Mouse (Mus musculus) heart, postnatal 14 days (tissue): Measurements from ENCODE around the gene Palm2. TPM values are rescaled to one million over a fixed set of nuclear protein-coding genes. Genes with fewer than 3 reads are reported as not detected.
"Not testable (repeated sequence)": the region's sequence is repeated elsewhere in the genome, so short reads cannot be mapped to it uniquely, and the experiment has no call there.

Experiments used
- DNase-seq, 2 experiments: peaks; one replicate each; pipeline ENCODE4 v3.0.0; 2021 to 2022
- intact Hi-C: fragments of 180-260 bp; cut with DNase I; formaldehyde crosslinking; loops from one replicate; pipeline ENCODE4 v1.15.1; 2025
- long read RNA-seq, 2 experiments: library from polyadenylated mRNA; stranded (forward); transcript quantifications; one replicate each; pipeline ENCODE4 v2.0.0; 2021
- total RNA-seq, 2 experiments: library from RNA; stranded (reverse); gene quantifications; 2 replicates each; pipeline ENCODE4 v1.2.3; 2021

Gene Palm2
- 10 to 100 TPM; 13.9 to 18.2 TPM for total RNA-seq
- long read RNA-seq, experiment 1: 0 reads
- long read RNA-seq, experiment 2: 0 reads

DNA sequence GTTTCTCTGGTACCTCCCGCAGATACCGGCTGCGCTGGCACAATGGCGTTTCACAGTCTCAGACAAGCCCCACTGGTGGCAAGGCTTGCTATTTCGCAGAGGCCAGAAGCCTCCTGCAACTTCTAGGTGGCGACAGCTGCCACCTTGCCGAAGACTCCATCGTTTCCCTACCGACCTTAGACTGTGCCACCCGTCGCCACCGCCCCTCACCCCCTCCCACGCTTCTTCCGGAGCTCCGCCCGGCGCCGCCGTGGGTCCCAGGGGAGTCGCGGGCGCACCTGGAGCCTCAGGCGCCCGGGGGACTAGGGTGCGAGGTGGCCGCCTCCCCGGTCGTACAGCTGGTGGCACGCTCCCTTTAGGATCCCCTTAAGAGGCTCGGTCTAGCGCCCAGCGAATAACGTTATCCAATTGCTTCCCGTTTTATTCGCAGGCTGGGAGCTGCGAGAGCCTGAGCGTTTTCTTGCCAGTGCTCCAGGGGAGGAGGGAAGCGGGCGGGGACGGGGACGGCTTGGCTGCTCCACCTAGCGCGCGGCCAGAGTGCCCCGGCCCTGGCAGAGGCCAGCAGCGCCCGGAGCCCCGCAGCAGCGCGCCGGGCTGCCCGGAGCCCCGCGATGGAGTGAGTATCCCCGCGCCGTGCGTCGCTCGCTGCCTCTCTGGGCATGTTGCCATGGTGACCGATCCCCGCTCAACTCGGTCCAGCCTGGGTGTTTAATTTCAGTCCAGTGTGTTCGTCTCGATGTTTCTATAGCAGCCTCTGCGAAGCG, at the start of gene Palm2:
TSS of gene Palm2 (plus strand) at position 307 of the 764 bp plus-strand sequence.
- intact Hi-C loops: no loop called here
- peak; percentile 64 to 66 for DNase-seq

DNA sequence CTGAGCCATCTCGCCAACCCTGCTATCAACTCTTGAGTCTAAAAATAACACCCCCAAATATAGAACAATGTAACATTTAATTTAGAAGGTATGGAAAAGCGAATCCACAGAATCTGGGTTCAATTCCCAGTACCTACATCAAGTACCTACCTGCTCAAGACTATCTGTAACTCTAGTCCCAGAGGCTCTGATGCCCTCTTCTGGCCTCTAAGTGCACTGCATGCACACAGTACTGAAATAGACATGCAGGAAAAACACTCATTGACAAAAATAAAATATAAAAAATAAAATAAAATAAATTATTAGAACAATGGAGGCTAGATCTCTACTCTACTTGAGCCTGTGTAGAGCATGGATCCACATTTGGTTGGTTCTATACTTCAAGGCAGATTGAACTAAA, 49.7 kb upstream of the Palm2 start:
- intact Hi-C loops: no loop called here
- no peak for DNase-seq

DNA sequence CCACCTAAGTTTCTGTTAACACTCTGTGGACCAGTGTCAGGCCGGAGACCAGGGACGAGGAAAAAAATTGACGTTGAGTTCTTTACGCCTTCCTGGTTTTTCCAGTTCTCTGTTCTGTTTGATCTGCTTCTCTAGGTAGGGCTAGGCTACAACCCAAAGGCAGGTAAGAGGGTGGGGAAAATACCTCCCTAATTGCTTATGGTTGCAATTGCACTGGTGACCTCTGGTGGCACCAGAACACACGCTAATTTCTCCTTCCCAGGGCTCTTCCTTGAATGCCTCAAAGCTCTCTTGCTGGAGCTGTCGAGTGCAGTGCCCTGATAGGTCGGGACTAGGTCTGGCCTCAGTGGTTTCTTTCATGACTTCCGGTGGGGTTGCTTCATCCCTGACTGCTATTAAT, 42.9 kb upstream of the Palm2 start:
- intact Hi-C loops: no loop called here
- DNase-seq: no peak

DNA sequence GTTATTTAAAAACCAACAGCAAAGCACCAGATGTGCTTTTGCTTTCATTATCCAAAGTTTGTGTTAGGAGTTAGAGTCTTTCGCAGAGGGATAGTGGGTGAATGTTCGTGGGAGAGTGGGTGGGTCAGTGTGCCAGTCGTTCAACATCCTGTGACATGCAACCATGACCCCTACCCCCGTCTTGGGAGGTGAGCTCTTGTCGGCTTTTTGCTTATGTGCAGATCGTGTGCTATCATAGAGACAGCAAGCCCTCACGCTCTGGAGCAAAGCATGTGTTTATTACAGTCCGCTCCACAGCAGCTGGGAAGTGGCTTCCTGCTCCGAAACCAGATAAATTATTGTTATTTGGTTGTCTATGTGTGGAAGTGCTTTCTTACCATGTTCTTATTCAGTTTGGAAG, 37.6 kb upstream of the Palm2 start:
- no peak for DNase-seq
- intact Hi-C loops: no loop called here

DNA sequence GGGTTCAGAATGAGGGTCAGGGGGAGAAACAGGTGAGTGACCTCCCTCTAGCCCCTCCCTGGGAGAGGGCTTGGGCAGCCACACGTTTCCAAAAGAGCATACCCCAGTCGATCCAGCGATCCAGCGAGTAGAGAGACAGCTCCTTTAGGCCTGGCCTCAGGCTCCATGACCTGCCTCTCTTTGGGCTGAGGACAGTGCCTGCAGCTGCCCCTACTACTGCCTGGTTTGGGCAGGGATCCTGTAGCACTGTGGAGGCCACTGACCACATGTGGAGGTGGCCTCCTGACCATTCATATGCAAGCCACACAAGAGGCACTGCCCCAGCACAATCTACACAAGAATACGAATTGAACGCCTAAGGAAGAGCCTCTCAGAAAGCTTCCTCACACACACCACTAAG, 21.7 kb upstream of the Palm2 start:
- intact Hi-C loops, DNase-seq: not testable (repeated sequence)

DNA sequence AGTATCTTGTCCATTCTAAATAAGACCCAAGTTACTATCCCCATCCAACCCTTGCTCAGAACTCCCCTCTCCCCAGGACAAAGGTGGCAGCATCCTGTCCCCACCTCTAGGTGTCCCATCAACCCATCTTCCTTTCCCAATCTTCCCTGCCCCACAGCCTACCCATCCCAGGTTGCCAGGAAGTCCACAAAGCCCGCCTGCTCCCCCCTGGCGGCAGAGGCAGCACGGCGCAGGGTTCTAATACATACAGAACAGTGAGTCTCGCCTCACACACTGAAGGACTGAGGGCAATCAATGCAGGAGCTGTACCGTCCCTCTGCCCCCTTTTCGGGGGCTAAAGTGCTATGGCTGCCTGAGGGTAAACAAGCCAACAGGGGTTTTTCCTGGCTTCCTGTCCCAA, 21.0 kb upstream of the Palm2 start:
- intact Hi-C loops: no loop called here
- no peak for DNase-seq

DNA sequence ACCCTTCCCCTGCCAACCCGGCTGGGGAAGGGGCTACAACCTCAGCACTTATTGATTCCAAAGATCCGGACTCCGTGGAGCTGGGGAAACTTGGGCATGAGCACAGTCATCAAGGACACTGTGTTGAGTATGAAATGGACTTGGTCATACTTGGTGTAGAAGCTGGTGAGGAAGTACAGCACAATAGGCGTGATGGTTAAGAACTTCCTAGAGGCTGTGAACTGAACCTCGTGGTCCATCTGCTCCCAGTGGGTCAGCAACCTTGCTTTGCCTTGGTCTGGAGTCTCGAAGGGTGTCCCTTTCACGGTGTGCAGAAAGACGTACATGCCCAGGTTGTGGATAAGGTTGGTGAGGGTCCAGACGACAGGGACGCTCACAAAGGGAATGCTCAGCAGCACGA, 20.4 kb upstream of the Palm2 start:
- DNase-seq, intact Hi-C loops: not testable (repeated sequence)

DNA sequence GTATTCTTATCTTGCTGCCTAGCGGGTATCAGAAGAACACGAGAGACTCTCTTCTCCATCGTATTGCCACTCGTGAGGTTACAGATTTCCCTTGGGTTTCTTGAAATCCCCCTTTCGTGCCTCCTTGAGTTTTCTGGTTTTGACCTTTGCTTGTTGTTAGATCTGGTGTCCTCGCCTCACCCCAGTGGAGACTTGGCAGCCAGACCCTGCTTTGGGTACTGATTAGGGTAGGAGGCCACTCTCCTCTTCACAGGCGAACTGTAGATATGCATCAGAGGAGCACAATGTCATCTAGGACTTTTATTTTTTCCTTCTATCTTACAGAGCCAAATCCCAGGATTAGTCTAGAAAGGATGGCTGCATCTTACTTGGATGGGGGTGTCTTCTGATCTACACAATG, 10.0 kb upstream of the Palm2 start:
- DNase-seq: peak; percentile 9 to 13

DNA sequence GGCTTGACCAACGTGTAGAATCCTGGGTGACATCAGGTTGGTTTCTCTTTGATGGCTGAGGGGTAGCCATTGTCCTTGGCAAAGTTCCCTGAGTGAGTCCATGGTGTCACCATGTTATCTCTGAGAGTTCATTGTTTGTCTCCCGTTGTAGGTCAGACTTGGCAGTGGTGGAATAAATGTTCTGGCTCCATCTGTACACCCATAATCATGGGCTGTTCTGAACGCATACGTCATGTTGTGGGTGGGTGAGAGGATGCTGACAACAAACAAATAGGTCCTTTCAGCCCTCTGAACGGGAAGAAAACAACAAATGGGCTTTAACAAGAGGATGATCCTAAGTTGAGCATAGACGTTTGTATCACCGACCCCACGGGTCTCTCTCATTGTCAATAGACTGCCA, 5.7 kb upstream of the Palm2 start:
- intact Hi-C loops: no loop called here

More for the DNA sequence above, 10.0 kb upstream of the Palm2 start:
- intact Hi-C loops: no loop called here

DNA sequence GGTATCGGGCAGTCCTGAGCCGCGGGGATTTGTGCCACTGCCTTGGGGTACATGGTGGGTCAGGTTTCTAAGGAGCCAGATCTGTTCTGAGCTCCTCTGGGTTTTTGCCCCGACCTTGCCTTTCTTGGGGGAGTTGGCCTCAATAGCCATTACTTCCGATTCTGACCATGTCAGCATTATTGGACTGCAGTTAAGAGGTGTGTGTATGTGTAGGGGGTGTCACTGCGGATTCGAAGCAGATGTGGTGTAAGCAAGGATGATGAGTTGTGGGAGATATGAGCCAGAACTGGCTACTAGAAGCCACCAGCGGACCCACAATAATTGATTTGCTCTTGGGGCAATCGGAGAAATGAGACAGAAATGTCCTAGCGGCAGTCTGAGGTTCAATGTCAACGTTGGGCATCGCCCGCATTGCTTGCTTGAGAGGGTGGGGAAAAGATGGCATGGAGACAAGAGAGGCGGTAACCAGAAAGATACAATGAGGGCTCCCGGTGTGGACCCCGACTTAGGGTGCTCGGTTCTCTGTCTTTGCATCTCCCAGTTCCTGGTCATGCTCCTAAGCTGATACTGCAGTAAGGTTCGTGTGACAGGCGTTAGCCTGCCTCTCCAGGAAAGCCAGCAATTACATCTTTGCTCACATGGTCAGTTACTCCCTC, 786 bp downstream of the Palm2 start:
- no peak for DNase-seq
- intact Hi-C loops: no loop called here

More for the DNA sequence above, 5.7 kb upstream of the Palm2 start:
- DNase-seq: no peak

DNA sequence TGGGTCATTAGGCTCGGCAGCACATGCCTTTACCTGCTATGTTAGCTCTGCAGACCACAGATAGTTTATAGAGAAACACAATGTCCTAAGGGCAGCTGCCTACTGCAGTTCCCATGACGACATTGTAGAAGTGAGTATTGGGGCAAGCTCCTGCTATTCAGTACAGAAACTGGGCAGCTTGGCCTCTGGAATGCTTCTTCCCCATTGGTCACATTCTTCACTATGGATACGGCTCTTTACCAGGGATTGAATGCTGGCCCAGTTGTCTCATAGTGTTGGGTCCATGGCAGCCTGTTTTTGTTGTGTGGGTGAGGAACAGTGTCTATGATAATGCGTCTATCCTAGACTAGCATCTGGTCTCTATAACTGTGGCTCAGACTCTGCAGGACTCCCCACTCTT, 2.2 kb downstream of the Palm2 start:
- intact Hi-C loops: no loop called here
- DNase-seq: no peak

DNA sequence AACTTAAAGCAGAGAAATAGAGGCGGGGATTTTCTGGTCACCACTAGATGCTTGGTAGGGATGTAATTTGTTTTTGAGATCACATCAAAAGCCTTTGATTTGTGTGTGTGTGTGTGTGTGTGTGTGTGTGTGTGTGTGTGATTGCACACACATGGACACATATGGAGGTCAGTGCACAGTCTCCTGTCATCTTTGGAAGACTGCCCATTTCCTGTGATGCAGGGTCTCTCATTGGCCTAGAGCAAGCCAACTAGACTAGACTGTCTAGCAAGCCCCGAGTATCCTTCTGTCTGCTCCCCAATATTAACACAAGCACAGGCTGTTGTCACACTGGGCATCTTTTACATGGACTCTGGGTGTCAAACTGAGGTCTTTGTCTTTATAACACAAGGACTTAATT, 12.0 kb downstream of the Palm2 start:
- no peak for DNase-seq
- intact Hi-C loops: no loop called here

DNA sequence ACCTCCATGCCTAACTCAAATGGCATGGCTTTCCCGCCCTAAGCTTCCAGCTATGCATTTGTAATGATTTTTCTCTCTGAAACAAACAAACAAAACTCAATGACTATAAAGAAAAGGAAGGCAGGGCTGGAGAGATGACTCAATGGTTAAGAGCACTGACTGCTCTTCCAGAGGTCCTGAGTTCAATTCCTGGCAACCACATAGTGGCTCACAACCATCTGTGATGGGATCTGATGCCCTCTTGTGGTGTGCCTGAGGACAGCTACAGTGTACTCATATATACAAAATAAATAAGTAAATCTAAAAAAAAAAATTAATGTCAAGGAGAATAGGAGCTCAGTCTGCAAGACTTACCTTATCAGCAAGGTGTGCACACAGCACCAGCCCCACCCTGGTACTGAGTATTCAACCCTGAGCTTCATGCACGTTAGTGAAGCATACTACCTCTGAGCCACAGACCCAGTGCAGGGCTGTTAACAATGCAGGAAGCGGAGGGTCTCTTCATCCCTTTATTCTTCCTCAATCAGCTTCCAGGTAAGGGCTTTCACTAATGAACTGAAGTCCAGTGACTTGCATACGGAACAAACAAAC, 12.9 kb downstream of the Palm2 start:
- intact Hi-C loops: no loop called here
- DNase-seq: no peak

DNA sequence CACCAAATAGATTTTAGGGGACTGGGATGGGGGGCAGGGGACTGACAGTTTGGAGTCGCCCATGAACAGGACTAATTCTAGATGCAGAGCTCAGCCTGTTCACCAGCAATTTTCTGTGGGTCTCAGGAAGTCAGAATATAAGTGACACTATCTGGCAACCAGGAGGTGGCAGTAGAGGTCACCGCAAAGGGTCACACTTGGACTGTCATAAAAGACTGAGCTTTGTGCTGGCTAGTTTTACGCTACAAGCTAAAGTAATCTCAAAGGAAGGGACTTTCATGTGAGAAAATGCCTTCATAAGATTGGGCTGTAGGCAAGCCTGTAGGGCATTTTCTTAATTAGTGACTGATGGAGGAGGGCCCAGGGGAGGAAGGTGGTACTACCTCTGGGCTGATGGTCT, 17.8 kb downstream of the Palm2 start:
- intact Hi-C loops: loop anchor here (2.0 to 5.0 kb wide), 2 partner anchors 155 to 450 kb away; no protein-coding TSS in a partner anchor
- peak; percentile 61 to 78 for DNase-seq

DNA sequence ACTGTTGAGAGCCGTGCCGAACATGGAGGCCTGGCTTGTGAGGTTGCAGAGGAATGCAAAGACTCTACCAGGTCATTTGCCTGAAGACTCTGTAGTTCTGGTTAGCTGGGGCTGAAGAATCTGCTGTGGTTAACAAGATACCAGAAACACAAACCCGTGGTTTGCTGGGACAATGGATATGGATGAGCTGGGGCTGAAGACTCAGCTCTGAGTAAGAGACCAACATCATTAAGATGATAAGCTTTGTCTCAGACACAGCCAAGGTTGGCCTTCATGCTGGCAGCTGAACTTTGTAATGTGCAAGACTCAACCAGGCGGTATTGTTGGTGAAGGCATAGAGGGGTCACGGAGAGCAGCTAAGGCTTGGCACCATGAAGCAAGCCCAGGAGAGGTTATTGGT, 18.6 kb downstream of the Palm2 start:
- intact Hi-C loops: loop anchor here (2.0 to 5.0 kb wide), 2 partner anchors 154 to 450 kb away; no protein-coding TSS in a partner anchor
- DNase-seq: no peak

DNA sequence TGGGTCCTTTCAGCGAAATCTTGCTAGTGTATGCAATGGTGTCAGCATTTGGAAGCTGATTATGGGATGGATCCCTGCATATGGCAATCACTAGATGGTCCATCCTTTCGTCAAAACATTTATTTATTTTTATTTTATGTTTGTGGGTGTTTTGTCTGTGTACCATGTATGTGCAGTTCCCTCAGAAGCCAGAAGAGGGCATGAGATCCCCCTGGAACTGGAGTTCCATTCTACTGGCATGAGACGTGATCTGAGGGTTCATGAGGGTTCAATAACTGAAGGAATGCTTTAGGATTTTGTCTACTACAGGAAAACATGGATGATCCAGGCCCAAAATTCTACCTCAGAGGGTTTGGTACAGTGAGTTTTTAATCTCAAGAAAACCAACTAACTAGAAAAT, 28.3 kb downstream of the Palm2 start:
- intact Hi-C loops: no loop called here
- peak; percentile 20 to 58 for DNase-seq

DNA sequence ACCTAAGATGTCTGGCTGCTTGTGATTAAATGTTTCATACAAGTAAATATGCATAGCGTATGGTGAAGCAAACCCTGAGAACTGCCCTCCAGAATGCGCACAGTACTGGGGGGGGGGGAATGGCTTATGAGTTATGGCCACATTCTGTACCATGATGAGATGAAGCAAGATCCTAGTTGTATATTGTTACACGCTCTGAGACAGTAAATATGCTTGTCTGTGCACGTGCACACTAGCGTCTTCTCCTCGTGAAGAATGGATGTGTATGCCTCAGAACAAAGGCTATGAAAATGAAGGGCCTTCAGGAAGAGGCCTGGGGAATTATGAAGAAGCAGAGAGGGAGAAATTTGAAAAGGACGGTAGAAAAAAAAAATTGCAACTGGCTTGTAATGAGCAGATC, 48.4 kb downstream of the Palm2 start:
- no peak for DNase-seq
- intact Hi-C loops: no loop called here

DNA sequence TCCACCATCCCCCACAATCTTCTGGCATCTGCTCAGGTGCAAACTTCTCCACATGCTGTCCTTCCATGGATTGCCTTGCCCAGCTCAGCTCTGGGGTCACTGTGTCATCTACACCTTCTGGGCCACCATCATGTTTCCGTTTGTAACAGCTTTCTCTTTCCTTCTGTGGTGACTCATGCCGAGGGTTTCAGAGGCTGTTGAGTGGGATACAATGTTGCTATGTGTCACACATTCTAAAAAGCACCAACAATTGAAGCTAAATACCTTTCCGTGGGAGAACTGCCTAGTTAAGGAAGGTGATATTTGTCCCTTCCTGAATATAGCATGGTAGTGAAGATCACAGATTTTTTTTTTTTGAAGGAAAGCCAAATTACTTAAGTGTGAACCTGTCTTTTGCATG, 52.3 kb downstream of the Palm2 start:
- DNase-seq: no peak
- intact Hi-C loops: no loop called here

DNA sequence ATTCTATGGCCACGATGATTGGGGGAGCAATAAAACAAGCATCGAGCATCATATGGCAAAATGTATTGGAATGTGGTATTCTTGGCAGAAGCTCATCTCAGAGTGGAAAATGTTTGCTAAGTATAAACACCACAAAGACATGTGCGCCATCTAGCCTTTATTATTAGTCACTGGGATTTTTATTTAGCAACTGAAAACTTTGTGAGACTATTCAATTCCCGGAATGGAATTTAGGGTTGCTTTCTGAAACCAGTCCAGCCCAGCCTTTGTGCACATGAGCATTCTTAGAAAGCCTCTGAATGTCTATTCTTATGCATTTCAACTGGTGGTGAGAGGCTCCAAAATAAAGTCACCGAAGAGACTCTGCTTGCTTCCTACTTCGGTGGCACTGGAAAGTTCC, 55.8 kb downstream of the Palm2 start:
- intact Hi-C loops: no loop called here
- DNase-seq: peak in 1 of 2 experiments; percentile 12

DNA sequence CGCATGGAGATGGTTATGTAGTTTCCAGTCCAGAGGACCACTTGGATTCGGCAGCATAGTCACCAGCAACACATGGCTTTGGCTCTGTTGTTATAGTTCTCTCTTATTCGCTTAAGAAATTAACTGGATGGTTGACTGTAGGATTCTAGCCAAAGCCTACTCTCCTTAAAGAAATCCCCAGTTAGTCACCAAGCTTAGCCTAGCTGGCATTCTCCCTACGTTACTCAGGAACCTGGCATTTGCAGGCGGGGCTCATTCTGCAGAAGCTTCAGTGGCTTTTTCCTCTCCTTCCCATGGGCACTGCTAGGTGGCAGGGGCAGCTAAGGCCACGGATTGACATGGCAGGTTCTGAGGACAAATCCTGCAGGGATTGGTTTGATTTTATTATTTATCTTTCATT, 70.7 kb downstream of the Palm2 start:
- intact Hi-C loops: no loop called here
- no peak for DNase-seq

DNA sequence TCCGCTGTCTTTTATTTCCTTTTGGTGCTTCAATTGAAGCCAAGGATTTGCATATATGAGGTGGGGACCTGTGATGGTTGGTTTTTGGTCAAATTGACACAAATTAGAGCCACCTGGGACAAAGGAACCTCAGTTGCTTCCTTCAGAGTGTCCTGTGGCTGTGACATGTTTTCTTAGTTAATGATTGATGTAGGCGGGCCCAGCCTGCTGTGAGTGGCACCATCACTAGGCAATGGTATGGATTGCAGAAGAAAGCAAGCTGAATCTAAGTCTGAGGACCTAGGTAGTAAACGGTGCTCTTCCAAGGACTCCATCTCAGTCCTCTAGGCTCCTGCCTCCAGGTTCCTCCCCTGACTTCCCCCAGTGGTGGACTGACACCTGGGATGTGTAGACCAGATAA, 76.5 kb downstream of the Palm2 start:
- intact Hi-C loops: no loop called here
- no peak for DNase-seq

DNA sequence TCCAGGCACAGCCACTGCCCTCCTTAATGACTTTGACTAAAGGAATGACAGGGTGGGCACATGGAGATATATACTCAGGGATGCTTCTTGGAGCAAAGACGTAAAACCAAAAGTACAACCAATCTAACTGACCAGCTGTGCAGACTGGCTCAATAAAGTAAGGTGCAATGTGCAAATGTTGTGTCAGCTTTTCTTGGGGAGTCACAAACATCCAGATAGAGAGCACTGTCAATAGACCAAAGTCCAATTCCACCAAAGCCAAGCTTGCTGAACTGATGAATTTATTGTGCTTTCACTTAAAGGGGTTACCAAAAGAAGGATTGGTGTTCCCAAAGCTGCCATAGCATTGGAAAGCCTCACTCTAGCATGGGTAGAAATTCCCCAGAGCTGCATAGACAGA, 77.7 kb downstream of the Palm2 start:
- intact Hi-C loops: no loop called here

More for the DNA sequence above, 77.7 kb downstream of the Palm2 start:
- DNase-seq: no peak
